Mouse (Mus musculus) MEL (cell line): ENCODE measurements at regions not wholly inside any gene's neighbourhood (a gene's known extent, or its start where the extent isn't known, plus 50 kb on each side); places are given as distances from the start of the nearest gene placed in this dataset.

ENCODE experiments used
- DNase-seq: peaks from one replicate; pipeline ENCODE4 v3.0.0; 2011; ENCODE audit warnings: low read depth, low spot score
- H3K27ac ChIP-seq: 2 replicates; pipeline ENCODE4 v1.5.1; 2012; ENCODE audit warnings: low read depth, mild to moderate bottlenecking, control low read depth, low read length, moderate library complexity; ENCODE audit not compliant: control insufficient read depth
- H3K27me3 ChIP-seq, 2 experiments: fragments of 150-350 bp in 1 of 2; sonication (generic) in 1 of 2; 2 replicates each; pipeline ENCODE4 v1.6.1; 2012; ENCODE audit warnings: low read length in 2 of 2, mild to moderate bottlenecking in 2 of 2, improper control_type of control experiment in 1 of 2, moderate library complexity in 1 of 2; ENCODE audit not compliant: insufficient read depth in 2 of 2, control insufficient read depth in 1 of 2
- H3K36me3 ChIP-seq, 2 experiments: 2 replicates each; pipeline ENCODE4 v1.6.1; 2012 to 2014; ENCODE audit warnings: low read length in 2 of 2, improper control_type of control experiment in 1 of 2, inconsistent platforms in 1 of 2, mild to moderate bottlenecking in 1 of 2; ENCODE audit not compliant: insufficient read depth in 2 of 2, control insufficient read depth in 1 of 2
- H3K4me1 ChIP-seq, 2 experiments: fragments of 150-350 bp in 1 of 2; sonication (generic) in 1 of 2; 2 replicates each; pipeline ENCODE4 v1.6.1; 2012; ENCODE audit warnings: low read length in 2 of 2, improper control_type of control experiment in 1 of 2, mild to moderate bottlenecking in 1 of 2; ENCODE audit not compliant: insufficient read depth in 2 of 2, control insufficient read depth in 1 of 2
- H3K4me3 ChIP-seq, 2 experiments: fragments of 150-350 bp in 1 of 2; sonication (generic) in 1 of 2; 2 replicates each; pipeline ENCODE4 v1.5.1; 2012; ENCODE audit warnings: low read depth in 2 of 2, low read length in 2 of 2, mild to moderate bottlenecking in 2 of 2, moderate library complexity in 2 of 2, control low read depth in 1 of 2, improper control_type of control experiment in 1 of 2; ENCODE audit not compliant: control insufficient read depth in 1 of 2, insufficient read depth in 1 of 2
- H3K79me2 ChIP-seq: 2 replicates; pipeline ENCODE4 v1.6.1; 2012; ENCODE audit warnings: mild to moderate bottlenecking, low read length, moderate library complexity; ENCODE audit not compliant: control insufficient read depth, poor library complexity, insufficient read depth
- H3K9ac ChIP-seq: 2 replicates; pipeline ENCODE4 v1.6.1; 2012; ENCODE audit warnings: low read depth, mild to moderate bottlenecking, control low read depth, low read length, moderate library complexity; ENCODE audit not compliant: control insufficient read depth, poor library complexity, severe bottlenecking
- H3K9me3 ChIP-seq: fragments of 150-350 bp; sonication (generic); replicated peaks from 2 replicates; pipeline ENCODE4 v1.6.1; 2012; ENCODE audit warnings: mild to moderate bottlenecking, low read length, improper control_type of control experiment, moderate library complexity; ENCODE audit not compliant: insufficient read depth
- CHD2 ChIP-seq: IDR thresholded peaks from 2 replicates; pipeline ENCODE4 v1.6.1; 2011; ENCODE audit warnings: low read length, improper control_type of control experiment
- E2F4 ChIP-seq: IDR thresholded peaks from 2 replicates; pipeline ENCODE4 v1.6.1; 2011; ENCODE audit warnings: low read depth, low read length, improper control_type of control experiment, borderline replicate concordance
- EP300 ChIP-seq, 2 experiments: IDR thresholded peaks; 2 replicates each; pipeline ENCODE4 v1.6.1; 2011; ENCODE audit warnings: improper control_type of control experiment in 2 of 2, low read length in 2 of 2, low read depth in 1 of 2, mild to moderate bottlenecking in 1 of 2
- ETS1 ChIP-seq: IDR thresholded peaks from 2 replicates; pipeline ENCODE4 v1.6.1; 2012; ENCODE audit warnings: low read depth, mild to moderate bottlenecking, inconsistent platforms, low read length, improper control_type of control experiment, moderate library complexity
- GABPA ChIP-seq: IDR thresholded peaks from 2 replicates; pipeline ENCODE4 v1.6.1; 2012; ENCODE audit warnings: low read depth, mild to moderate bottlenecking, inconsistent platforms, low read length, improper control_type of control experiment, moderate library complexity
- HCFC1 ChIP-seq: IDR thresholded peaks from 2 replicates; pipeline ENCODE4 v1.6.1; 2012; ENCODE audit warnings: low read depth, mild to moderate bottlenecking, inconsistent platforms, low read length, improper control_type of control experiment, moderate library complexity
- JUND ChIP-seq: IDR thresholded peaks from 2 replicates; pipeline ENCODE4 v1.6.1; 2011; ENCODE audit warnings: low read depth, mild to moderate bottlenecking, improper control_type of control experiment, low read length
- MAFK ChIP-seq: IDR thresholded peaks from 2 replicates; pipeline ENCODE4 v1.6.1; 2011; ENCODE audit warnings: low read depth, mild to moderate bottlenecking, low read length, improper control_type of control experiment, borderline replicate concordance
- MEF2A ChIP-seq: IDR thresholded peaks from 2 replicates; pipeline ENCODE4 v1.6.1; 2014; ENCODE audit warnings: low read depth, mild to moderate bottlenecking, inconsistent platforms, low read length, improper control_type of control experiment; ENCODE audit not compliant: poor library complexity, insufficient replicate concordance, severe bottlenecking; ENCODE audit errors: extremely low read depth
- MYB ChIP-seq: IDR thresholded peaks from 2 replicates; pipeline ENCODE4 v1.6.1; 2011; ENCODE audit warnings: mild to moderate bottlenecking, low read depth, low read length, improper control_type of control experiment
- NRF1 ChIP-seq: IDR thresholded peaks from 2 replicates; pipeline ENCODE4 v1.6.1; 2014; ENCODE audit warnings: low read depth, mild to moderate bottlenecking, inconsistent platforms, low read length, improper control_type of control experiment, moderate library complexity; ENCODE audit not compliant: poor library complexity, insufficient read depth, severe bottlenecking
- POLR2A ChIP-seq, 2 experiments: IDR thresholded peaks; 2 replicates each; pipeline ENCODE4 v1.6.1; 2011 to 2012; ENCODE audit warnings: low read length in 2 of 2, mild to moderate bottlenecking in 2 of 2, control low read depth in 1 of 2, improper control_type of control experiment in 1 of 2, low read depth in 1 of 2, moderate library complexity in 1 of 2; ENCODE audit not compliant: control insufficient read depth in 1 of 2, insufficient read depth in 1 of 2, poor library complexity in 1 of 2
- POLR2AphosphoS2 ChIP-seq: IDR thresholded peaks from 2 replicates; pipeline ENCODE4 v1.6.1; 2011; ENCODE audit warnings: low read length, improper control_type of control experiment
- RAD21 ChIP-seq: IDR thresholded peaks from 2 replicates; pipeline ENCODE4 v1.6.1; 2011; ENCODE audit warnings: mild to moderate bottlenecking, low read depth, low read length, improper control_type of control experiment
- TAL1 ChIP-seq: IDR thresholded peaks from 2 replicates; pipeline ENCODE4 v1.6.1; 2012; ENCODE audit warnings: mild to moderate bottlenecking, inconsistent platforms, low read length, moderate library complexity, mixed read lengths
- UBTF ChIP-seq: IDR thresholded peaks from 2 replicates; pipeline ENCODE4 v1.6.1; 2012; ENCODE audit warnings: low read depth, mild to moderate bottlenecking, inconsistent platforms, low read length, improper control_type of control experiment, moderate library complexity, borderline replicate concordance; ENCODE audit not compliant: insufficient read depth
- USF1 ChIP-seq: IDR thresholded peaks from 2 replicates; pipeline ENCODE4 v1.6.1; 2014; ENCODE audit warnings: low read depth, mild to moderate bottlenecking, inconsistent platforms, low read length, improper control_type of control experiment, moderate library complexity
- USF2 ChIP-seq, 2 experiments: IDR thresholded peaks; 2 replicates each; pipeline ENCODE4 v1.6.1; 2011 to 2012; ENCODE audit warnings: improper control_type of control experiment in 2 of 2, low read length in 2 of 2, borderline replicate concordance in 1 of 2, inconsistent platforms in 1 of 2, low read depth in 1 of 2, mild to moderate bottlenecking in 1 of 2; ENCODE audit not compliant: insufficient read depth in 1 of 2
- ZC3H11A ChIP-seq: IDR thresholded peaks from 2 replicates; pipeline ENCODE4 v1.6.1; 2012; ENCODE audit warnings: low read depth, mild to moderate bottlenecking, inconsistent platforms, low read length, improper control_type of control experiment
- ZKSCAN1 ChIP-seq: IDR thresholded peaks from 2 replicates; pipeline ENCODE4 v1.6.1; 2012; ENCODE audit warnings: low read depth, mild to moderate bottlenecking, inconsistent platforms, low read length, improper control_type of control experiment, moderate library complexity

DNA sequence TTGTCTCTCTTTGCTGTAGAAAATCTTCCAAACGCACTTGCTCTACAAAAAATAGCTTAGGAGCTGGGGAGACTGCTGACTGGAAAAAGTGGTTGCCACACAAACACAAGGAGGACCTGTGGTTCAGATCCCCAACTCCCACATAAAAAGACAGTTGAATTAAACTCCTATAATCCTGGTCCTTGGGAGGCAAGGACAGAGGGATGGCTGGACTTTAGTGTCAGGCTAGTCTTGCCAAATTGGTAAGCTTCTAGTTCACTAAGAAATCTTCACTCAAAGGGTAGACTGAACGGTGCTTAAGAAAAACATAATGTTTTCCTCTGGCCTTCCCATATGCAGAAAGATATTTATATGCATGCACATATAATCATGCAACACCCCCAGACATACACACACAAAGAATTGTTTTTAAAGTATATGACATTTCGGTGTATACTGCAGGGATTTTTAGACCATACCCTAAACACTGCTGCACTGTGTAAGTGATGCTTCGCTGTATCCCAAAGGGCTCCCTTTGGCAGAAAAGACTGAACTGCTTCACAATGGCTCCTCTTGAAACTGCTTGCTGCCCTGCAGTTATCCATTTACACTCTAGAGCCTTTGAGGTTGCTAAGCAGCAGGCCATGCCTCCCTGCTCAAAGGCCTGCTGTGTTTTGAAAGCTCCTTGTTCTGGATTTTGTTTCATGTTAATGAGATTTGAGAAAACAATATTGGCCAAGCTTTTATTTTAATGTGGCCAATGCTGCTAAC lies 1299.3 kb downstream of the Zfp704 start:
- Histone ChIP-seq H3K4me3 (no peak overlapping the region), H3K36me3 (no peaks in the 10 kb centered on the region), H3K27ac (no peak overlapping the region), H3K4me1 (no peaks in the 10 kb centered on the region), H3K79me2 (no peaks in the 10 kb centered on the region), H3K9me3 (no peaks in the 10 kb centered on the region), H3K27me3 (no peaks in the 10 kb centered on the region), H3K9ac (no peak overlapping the region)
- DNase-seq, result no peak
- no peak for TF ChIP-seq POLR2A (IDR thresholded peaks at IDR 0.05; ENCODE audit: control insufficient read depth in 1 of 2, insufficient read depth in 1 of 2, low read depth in 1 of 2, low read length in 2 of 2, poor library complexity in 1 of 2)
- TF ChIP-seq MEF2A, result no peak
- no peak for TF ChIP-seq USF1
- TF ChIP-seq ZKSCAN1, result no peak
- no peak for TF ChIP-seq MAFK
- TF ChIP-seq E2F4, result no peak
- TF ChIP-seq MYB, result no peak

DNA sequence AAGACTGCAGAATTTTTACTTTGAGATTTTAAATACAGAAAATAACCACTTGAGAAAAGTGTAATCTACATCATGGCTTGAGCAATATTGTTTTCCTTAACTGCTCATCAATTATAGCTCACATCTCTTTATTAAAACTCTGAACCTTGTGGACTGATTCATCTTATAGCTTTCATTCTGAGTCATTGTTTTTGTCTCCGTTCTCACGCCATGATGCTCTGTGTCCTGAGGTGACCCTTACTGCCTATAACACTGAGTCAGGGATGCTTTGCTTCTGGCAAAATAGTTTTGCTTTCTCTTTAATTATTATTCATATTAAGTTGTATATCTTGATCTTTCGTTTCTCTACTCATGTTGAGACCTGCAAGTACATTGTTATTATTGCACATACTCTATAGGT lies 1302.6 kb downstream of the Zfp704 start:
- DNase-seq, result no peak
- TF ChIP-seq GABPA (no peak), POLR2AphosphoS2 (no peak), ZC3H11A (no peak), NRF1 (no peak), ETS1 (no peak), HCFC1 (no peak), EP300 (IDR thresholded peaks at IDR 0.05; ENCODE audit: low read depth in 1 of 2, low read length in 2 of 2) (no peak), TAL1 (no peak), RAD21 (no peak), JUND (no peak), MYB (no peak), USF2 (IDR thresholded peaks at IDR 0.05; ENCODE audit: borderline replicate concordance in 1 of 2, insufficient read depth in 1 of 2, low read depth in 1 of 2, low read length in 2 of 2) (no peak), UBTF (no peak), CHD2 (no peak)
- Histone ChIP-seq H3K4me1 (no peaks in the 10 kb centered on the region), H3K36me3 (no peaks in the 10 kb centered on the region), H3K27ac (no peak overlapping the region), H3K9ac (no peak overlapping the region), H3K9me3 (no peaks in the 10 kb centered on the region), H3K27me3 (no peaks in the 10 kb centered on the region), H3K4me3 (no peak overlapping the region), H3K79me2 (no peaks in the 10 kb centered on the region)
